Mouse (Mus musculus): ENCODE results near the gene Thbs2.

The Thbs2 gene

GRCm38 (mm10) chr17:14693994-14694374 lies at the start of gene Thbs2:
Gene Thbs2, minus strand, starts transcription at chr17:14694235.
- DNase-seq (ENCODE audit: low read depth, low spot score), result peak; percentile 40

GRCm38 (mm10) chr17:14735493-14736004 lies 41.5 kb upstream of the Thbs2 start:
- DNase-seq (ENCODE audit: low read depth, low spot score), result no peak

- DNase-seq (ENCODE audit: low read depth, low spot score), result no peak
These were observed 40.3 kb upstream of the Thbs2 start for GRCm38 (mm10) chr17:14734380-14734779.

- no peak for DNase-seq (ENCODE audit: low read depth, low spot score)
These were observed 39.9 kb upstream of the Thbs2 start for GRCm38 (mm10) chr17:14733941-14734340.

- no peak for DNase-seq (ENCODE audit: low read depth, low spot score)
These were observed 39.0 kb upstream of the Thbs2 start for GRCm38 (mm10) chr17:14733027-14733426.

- DNase-seq (ENCODE audit: low read depth, low spot score), result no peak
These were observed 36.6 kb upstream of the Thbs2 start for GRCm38 (mm10) chr17:14730629-14731028.

GRCm38 (mm10) chr17:14727481-14727880 lies 33.4 kb upstream of the Thbs2 start:
- no peak for DNase-seq (ENCODE audit: low read depth, low spot score)

- DNase-seq (ENCODE audit: low read depth, low spot score), result no peak
These were observed 30.8 kb upstream of the Thbs2 start for GRCm38 (mm10) chr17:14724786-14725185.

GRCm38 (mm10) chr17:14721325-14721724 lies 27.3 kb upstream of the Thbs2 start:
- no peak for DNase-seq (ENCODE audit: low read depth, low spot score)

- no peak for DNase-seq (ENCODE audit: low read depth, low spot score)
These were observed 26.9 kb upstream of the Thbs2 start for GRCm38 (mm10) chr17:14720912-14721311.

- no peak for DNase-seq (ENCODE audit: low read depth, low spot score)
These were observed 26.2 kb upstream of the Thbs2 start for GRCm38 (mm10) chr17:14720227-14720626.

GRCm38 (mm10) chr17:14718801-14719200 lies 24.8 kb upstream of the Thbs2 start:
- DNase-seq (ENCODE audit: low read depth, low spot score), result no peak

- DNase-seq (ENCODE audit: low read depth, low spot score), result no peak
These were observed 20.7 kb upstream of the Thbs2 start for GRCm38 (mm10) chr17:14714782-14715181.

- no peak for DNase-seq (ENCODE audit: low read depth, low spot score)
These were observed 20.3 kb upstream of the Thbs2 start for GRCm38 (mm10) chr17:14714374-14714773.

GRCm38 (mm10) chr17:14711784-14712183 lies 17.7 kb upstream of the Thbs2 start:
- no peak for DNase-seq (ENCODE audit: low read depth, low spot score)

- no peak for DNase-seq (ENCODE audit: low read depth, low spot score)
These were observed 17.0 kb upstream of the Thbs2 start for GRCm38 (mm10) chr17:14711032-14711431.

GRCm38 (mm10) chr17:14706066-14706465 lies 12.0 kb upstream of the Thbs2 start:
- no peak for DNase-seq (ENCODE audit: low read depth, low spot score)

GRCm38 (mm10) chr17:14705466-14705865 lies 11.4 kb upstream of the Thbs2 start:
- DNase-seq (ENCODE audit: low read depth, low spot score), result no peak

- DNase-seq (ENCODE audit: low read depth, low spot score), result no peak
These were observed 9.7 kb upstream of the Thbs2 start for GRCm38 (mm10) chr17:14703771-14704170.

GRCm38 (mm10) chr17:14703268-14703667 lies 9.2 kb upstream of the Thbs2 start:
- DNase-seq (ENCODE audit: low read depth, low spot score), result no peak

- DNase-seq (ENCODE audit: low read depth, low spot score), result no peak
These were observed 8.7 kb upstream of the Thbs2 start for GRCm38 (mm10) chr17:14702701-14703100.

- DNase-seq (ENCODE audit: low read depth, low spot score), result no peak
These were observed 7.9 kb upstream of the Thbs2 start for GRCm38 (mm10) chr17:14701891-14702290.

GRCm38 (mm10) chr17:14700204-14700603 lies 6.2 kb upstream of the Thbs2 start:
- no peak for DNase-seq (ENCODE audit: low read depth, low spot score)

GRCm38 (mm10) chr17:14698188-14698587 lies 4.2 kb upstream of the Thbs2 start:
- DNase-seq (ENCODE audit: low read depth, low spot score), result no peak
